Comparison of ENCODE assay signal across 5 mouse cellular contexts in the genomic region with DNA sequence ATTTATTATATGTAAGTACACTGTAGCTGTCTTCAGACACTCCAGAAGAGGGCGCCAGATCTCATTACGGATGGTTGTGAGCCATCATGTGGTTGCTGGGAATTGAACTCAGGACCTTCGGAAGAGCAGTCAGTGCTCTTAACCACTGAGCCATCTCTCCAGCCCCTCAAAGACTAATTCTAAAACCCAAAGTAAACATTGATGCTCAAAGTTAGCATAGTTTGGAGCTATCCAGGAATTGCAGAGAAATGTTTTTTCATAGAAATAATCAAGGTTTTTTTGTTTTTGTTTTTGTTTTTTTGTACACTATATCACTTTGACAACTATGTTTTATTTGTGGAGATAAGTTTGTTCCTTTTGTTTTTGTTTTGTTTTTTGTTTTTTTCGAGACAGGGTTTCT. TPM values are rescaled to one million over a fixed set of nuclear protein-coding genes. Genes with fewer than 3 reads are reported as not detected.
"Had no signal": no experiment of that assay in that cellular context is flagged by ENCODE, and none has a peak within 500 bp of the region (broad histone marks: within the 10 kb centered on the region; RNA-seq: fewer than 3 reads in every experiment).

No protein-coding gene starts in this region.

RNA-seq across cellular contexts. Expression of gene Tex14, which starts 40.7 kb away (rescaled TPM):
- total RNA-seq: gastrocnemius, adult 8-10 months; gastrocnemius, postnatal 36 days; heart, postnatal 4 days had no signal
- polyA plus RNA-seq: hindbrain, embryonic 10.5 days; liver, embryonic 12.5 days had no signal
